Mouse (Mus musculus) heart, adult 2 months (tissue): ENCODE data around the gene Traf4.

Source experiments
- CTCF ChIP-seq: fragments of 200-600 bp; IDR thresholded peaks from 2 replicates; pipeline ENCODE4 v1.8.1; 2022; ENCODE audit warnings: antibody characterized with exemption, mild to moderate bottlenecking, moderate library complexity
- POLR2A ChIP-seq: fragments of 200-500 bp; IDR thresholded peaks from 2 replicates; pipeline ENCODE4 v1.6.1; 2011; ENCODE audit warnings: mild to moderate bottlenecking, low read depth, low read length, control low read depth; ENCODE audit not compliant: insufficient read depth

DNA sequence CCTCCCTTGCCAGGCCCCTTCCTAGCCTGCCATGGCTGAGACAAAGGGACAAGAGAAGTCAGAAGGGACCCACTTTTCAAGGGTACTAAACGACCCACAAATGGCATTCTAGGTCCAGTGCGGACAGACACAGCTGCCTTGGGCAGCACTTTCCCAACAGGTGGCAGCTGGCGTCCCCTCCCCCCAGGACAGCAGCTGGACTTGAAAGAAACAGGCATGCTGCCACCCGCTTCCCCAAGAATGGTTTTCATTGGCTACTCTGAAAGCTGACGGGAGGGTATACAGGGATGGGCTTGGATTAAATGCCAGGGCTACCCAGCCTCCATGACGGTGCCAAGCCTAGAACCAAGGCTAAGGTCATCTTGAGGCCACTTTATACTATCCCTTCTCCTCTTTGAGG, 2.9 kb downstream of the Traf4 start:
- TF ChIP-seq CTCF, result no peak
- TF ChIP-seq POLR2A, result no peak
